Mouse (Mus musculus) adrenal gland, adult (tissue): ENCODE results near the gene Cldn2.
A peak's percentile ranks its signal among the peaks of the same experiment; 100 is the strongest.

ENCODE experiments used
- DNase-seq, 2 experiments: peaks; one replicate each; pipeline ENCODE4 v3.0.0; 2022 to 2023; ENCODE audit warnings: low spot score in 1 of 2; ENCODE audit not compliant: inconsistent age in 2 of 2

The Cldn2 gene

DNA sequence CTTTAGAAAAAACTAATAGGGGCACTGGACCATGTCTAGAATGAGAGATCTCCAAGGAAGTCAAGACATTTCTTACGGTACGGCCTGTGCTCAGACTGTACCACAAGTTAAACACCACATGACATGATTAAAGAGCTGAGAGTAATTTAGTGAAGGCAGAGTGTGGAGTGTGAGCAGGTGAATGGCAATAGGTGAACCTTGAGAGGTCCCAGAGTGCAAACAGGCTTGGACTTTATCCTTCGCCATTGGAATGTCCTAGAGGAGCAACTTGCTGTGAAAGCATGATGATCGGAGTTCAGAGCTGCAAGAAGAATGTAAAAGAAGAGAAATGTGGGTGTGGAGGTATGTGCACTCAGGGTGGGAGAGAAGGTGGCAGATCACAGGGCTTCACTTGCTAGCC lies 5.3 kb downstream of the Cldn2 start:
- no peak for DNase-seq

DNA sequence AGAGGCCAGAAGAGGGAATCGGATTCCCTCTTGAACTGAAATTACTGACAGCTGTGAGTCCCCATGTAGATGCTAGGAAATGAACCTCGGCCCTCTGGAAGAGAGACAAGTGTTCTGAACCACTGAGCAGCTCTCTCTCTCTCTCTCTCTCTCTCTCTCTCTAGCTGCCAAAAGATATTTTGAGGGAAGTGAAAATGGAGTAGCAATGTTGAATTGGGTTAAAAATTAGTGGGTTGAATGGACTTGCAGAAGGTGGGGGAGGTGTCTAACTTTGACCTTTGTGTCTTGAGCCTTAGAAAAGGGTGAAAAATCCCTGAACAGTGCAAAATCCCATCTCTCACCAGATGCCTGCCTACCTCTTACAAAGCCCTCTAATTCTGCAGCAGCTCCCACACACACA lies 6.8 kb downstream of the Cldn2 start:
- DNase-seq: no peak

DNA sequence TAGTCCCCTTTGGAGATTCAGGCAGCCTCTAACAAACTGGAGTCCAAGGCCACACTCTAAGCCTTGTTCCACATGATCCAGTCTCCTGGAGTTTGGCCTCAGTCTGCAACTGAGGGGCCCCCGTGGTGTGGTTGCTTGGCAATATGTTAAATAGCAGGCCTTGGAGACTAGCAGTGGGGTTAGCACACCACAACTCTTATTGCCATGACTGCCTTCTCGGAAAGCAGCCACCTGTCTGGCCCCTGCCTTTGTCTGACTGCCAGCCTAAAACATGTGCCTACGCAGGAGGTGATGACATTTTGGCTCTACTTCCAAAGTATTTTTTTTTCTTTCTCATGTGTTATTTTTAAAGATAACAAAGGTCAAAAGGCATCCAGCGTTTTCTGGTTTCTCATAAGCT lies 7.5 kb downstream of the Cldn2 start:
- peak; percentile 9 to 39 for DNase-seq

DNA sequence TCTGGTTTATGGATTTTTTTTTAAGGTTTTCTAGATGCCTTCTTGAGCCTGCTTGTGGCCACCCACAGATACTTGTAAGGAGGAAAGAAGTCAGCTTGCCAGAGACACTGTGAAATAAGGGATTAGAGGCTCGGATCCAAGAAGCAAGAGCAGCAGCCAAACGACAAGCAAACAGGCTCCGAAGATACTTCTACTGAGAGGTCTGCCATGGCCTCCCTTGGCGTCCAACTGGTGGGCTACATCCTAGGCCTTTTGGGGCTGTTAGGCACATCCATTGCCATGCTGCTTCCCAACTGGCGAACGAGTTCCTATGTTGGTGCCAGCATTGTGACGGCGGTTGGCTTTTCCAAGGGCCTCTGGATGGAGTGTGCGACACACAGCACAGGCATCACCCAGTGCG lies 7.9 kb downstream of the Cldn2 start:
- DNase-seq: no peak

DNA sequence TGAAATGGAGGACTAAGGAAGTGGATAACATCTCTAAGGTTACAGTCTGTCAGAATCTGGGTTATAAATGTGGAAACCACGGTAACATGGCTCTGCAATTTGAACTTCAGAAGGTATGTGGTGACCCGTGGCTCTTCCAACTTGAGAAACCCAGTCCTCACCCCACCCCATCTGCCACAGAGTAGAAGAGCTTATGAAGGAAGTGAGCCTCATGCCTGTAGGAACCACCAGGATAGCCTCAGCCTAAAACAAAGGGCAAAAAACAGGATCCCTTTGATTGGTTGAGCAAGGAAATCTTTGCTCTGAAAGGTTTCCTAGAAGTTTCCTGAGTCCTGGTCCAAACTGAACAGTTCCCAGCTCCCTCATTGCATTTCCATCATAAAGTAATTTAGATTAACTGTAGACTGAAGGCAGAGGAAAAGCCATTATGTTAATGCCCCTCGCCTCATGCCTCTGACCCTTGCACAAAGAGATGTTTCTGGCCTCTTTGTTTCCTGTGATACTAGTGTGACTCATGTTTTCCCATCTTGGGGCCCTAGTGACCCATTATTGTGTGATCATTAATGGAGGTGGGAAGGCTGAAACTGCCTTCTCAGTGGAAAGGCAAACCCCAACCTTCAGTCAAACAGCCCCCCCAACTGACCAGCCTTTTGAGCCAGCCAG lies 12.1 kb downstream of the Cldn2 start:
- no peak for DNase-seq

DNA sequence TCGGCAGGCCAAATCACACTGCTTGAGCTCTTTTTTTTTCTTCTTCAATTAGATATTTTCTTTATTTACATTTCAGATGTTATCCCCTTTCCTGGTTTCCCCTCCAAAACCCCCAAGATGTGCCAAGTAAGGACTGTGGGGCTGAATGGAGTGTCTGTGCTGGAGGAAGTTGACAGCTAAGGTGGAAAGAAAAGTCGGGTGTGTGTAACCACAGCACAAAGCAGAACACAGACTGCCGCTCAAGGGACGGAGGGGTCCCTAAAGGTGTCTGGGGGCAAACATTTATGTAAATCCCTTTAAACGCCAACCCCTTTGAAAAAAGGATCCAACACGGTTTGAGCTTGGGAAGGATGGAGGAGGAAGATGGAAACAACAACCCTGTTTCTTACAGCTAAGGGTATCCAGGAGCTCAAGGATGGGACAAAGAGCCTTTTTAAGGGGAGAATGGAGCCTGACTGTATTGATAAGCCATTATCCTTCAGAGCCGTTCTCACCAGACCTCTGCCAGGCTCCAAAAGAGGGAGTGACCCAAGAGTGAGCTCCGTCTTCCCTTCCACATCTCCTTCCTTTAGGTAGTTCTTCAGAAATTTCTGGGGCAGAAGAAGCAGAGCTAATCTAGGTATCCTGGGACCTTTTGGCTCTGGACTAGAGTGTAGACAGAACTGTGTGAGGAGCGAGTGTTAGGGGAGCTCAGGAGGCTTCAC lies 12.8 kb downstream of the Cldn2 start:
- DNase-seq: no peak

DNA sequence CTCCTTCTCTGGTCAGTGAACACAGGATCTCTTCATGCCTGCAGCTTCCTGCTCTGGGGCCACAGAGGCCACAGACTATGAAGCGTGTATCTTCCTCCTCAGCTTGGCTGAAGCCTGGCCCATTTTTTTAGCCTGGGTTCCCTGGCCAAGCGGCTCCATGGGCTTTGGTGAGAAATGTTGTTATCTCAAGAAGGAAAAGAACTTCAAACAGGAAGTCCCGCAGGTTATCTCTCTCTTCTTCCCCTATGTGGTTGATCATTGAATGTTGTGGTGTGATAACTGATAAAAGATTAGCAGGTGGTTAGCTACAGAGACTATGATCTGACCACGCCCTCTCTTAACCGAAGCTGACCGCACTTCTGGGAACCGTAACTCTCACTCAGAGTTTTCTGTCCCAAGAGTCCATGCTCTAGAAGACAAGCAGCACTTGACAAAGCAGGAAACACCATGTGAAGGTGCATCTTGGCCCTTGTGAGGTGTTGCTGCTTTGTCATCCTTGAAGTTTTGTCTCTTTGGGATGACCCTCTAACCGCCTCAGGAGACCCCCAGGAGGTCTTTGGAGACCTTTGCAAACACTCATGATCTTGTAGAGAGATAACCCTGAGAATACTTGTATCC lies 13.5 kb downstream of the Cldn2 start:
- no peak for DNase-seq

DNA sequence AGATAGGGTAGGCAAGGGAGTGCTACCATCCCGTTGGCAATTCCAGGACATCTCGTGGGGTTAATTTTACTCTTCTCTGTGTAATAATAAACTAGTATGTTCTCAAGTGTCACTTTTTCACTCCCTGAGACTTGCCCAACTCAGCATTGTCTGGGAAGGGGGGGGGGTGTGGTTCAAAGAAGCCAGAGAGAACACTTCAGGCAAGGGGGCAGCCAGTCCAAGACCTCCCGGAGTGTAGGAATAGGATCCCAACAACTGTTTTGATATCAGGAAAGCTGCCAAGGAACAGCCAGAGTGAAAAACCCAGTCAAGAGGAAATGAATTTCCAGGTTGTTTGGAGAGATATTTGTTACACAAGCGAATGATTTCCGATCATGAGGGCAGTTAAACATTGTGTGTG lies 14.6 kb downstream of the Cldn2 start:
- DNase-seq: no peak

DNA sequence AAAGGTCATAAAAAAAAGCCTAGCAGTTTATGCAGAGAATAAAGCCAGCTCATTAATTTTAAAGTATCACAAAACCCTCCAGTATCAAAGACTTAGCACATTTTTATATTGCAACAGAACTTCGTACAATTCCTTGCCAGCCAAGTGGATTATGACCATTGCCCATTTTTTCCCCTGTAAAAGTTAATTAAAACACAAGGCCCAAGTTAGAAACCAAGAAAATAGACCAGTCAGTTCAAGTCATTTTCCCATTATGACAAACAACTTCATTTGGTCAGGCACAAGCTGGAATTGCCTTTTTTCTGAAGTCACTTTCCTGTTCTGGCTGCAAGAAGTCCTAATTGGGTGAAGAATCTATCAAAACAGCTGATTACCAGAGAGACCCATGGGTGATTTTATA lies 24.8 kb downstream of the Cldn2 start:
- DNase-seq: no peak

DNA sequence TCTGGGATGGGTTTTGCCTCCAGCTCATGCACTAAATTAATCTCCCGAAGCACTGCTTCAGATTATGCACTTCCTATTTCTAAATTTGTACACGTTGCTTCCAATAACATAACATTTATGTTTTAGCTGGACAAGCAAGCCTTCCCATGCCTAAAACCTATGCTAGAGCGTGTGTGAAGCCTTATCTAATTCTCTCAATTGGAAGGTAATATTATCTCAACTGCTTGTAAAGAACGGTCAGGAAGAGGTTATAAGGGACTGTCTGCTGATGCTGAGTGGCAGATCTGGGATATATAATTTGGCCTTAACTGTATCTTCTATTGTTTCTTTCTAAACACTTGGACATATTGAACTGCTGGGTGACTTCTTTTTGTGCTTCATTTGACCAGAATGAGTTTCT lies 26.3 kb downstream of the Cldn2 start:
- no peak for DNase-seq

DNA sequence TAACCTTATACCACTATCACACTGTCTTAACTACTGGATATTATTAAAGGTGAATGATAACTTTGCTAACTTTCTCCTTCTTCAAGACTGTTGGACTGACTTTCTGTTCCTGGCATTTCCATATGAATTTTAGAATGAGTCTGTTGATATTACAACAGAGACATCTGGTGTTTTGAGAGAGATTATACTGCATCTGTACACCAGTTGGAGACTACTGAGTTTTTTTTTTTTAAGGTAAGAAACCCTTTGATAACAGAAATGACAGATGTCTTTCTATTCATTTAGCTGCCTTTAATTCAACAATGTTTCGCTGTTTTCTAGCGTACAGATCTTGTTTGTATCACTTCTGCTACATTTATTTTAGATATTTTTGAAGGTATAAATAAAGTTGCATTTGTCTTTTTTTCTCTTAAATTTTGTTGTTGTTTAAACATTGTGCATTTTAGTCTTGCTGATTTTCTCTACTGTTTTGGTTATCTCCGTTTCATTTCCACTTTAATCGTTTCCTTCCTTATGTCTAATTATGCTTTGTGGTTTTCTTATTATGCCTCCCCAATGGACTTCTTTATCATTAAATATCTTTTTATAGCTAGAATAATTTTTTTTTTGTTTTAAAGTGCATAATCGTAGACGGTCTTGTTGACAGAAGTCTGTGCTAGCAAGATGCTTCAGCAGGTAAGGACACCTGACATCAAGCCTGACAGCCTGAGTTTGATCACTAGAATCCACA lies 27.9 kb downstream of the Cldn2 start:
- DNase-seq: no peak

DNA sequence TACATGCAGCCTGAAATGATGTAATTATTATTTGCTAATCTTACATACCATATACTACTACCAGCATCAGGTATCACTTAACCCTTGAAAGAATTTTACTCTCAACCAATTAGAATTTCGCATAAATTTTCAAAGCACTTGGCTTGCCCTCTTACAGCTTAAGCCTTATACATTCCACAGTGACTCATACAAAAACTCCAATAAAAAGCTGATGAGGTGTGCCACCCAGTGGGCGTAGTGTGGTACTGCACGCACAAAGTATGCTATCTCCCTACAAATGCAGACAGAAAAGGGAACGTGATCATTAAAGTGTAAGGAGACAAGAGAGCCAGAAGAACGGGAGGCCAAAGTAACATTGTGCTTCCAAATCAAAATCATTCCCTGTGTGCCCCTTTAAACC lies 31.8 kb downstream of the Cldn2 start:
- DNase-seq: peak; percentile 49 to 84

DNA sequence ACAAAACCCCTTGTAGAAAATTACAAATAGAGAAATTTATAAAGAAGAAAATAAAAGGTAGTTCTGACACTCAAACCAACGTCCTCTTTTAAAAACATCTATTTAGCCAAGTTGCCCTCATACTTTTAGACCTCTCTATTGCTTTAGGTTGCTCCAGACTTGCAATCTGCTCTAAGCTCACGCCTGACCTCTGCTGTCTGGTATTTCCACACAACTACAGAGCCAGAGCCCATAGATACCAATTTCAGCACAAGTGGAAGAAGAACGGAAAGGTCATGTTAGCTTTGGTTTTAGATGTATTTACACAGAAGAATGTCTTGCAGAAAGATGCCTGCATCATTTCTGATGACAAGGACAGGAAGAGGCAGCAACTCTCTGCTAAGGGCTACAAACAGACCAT lies 38.4 kb downstream of the Cldn2 start:
- DNase-seq: peak in 1 of 2 experiments; percentile 33

DNA sequence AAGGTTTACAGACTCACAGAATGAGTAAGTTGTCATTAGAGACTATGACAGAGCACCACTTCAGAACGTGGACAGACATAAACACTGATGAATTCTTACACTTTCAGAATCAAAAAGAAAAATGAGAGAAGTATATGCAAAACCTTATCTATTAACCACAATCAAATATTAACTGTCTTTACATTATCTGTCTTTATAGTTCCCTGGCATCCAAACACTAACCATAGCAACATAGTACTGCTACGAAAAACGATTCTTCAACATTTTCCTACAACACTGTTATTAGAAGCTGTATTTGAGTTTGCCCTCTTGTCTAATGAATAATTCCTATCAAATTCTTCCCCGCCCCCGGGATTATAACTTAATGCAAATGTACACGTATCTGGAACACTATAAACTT lies 40.5 kb downstream of the Cldn2 start:
- no peak for DNase-seq

DNA sequence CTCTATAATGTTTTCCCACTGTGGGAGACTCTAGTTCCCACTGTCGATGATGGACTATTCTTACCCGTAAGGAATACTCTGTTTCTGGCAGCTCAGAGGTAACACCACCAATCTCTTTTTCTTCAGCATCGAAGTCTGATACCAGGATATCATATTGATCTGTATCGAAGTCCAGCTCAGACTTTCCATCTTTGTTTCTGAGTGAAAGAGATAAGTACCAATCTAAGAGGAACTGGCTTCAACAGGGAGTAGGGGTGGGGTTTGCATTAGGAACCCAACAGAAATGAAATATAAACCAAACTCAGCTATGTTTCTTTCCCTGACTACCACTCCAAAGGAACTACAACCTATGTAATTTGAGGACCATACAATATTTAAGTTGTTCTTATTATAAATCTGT lies 54.2 kb downstream of the Cldn2 start:
- DNase-seq: no peak

DNA sequence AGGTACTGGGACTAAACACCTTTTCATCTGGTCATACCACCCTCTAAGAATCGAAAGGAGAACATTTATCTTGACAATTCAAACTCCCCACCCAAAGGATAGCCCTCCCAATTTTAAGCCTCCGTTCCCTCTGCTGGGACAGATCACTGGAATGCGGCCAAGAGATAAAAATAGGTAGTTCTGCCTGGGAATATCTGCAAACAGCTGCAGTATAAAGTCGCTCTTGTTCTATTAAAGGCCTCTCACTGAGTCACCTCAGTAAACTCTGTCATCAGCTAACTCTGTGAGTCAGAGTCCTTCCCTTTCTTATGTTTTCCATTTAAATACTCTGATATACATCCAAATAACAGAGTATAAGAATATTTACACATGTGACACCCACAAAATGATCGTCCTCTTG lies 58.8 kb downstream of the Cldn2 start:
- DNase-seq: peak in 1 of 2 experiments; percentile 23
